Mouse (Mus musculus): ENCODE results near the gene Fam234b.

Gene Fam234b

GRCm38 (mm10) chr6:135183961-135184360 is 13.8 kb upstream of the Fam234b start:
- WGBS = 64% methylated on average over 8 of the region's 8 CpGs

- 79% methylated on average over 10 of the region's 10 CpGs for WGBS
Observed at GRCm38 (mm10) chr6:135187076-135187917, 10.5 kb upstream of the Fam234b start.

GRCm38 (mm10) chr6:135188629-135189028 is 9.1 kb upstream of the Fam234b start:
- WGBS = 71% methylated on average over 4 of the region's 4 CpGs

DNA sequence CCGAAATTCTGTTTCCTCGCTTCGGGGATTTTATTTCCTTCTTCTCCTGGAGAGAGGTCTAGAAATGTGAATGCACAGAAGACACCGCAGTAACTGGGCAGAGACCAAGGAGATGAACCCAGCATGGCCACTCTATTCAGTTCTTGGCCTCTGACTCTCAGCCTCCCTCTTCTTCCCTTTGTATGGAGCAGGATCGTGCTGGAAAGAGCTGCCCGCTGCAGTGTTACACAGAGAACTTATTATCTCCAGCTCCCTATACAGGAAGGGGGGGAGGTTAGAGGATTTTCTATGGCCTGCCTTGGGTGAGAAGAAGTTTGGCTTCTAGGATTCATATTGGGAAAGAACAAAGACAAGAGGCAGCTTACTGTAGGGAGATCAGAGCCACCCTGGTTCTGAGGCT is 7.7 kb upstream of the Fam234b start:
- 79% methylated on average over 6 of the region's 6 CpGs for WGBS

GRCm38 (mm10) chr6:135191906-135192305 is 5.9 kb upstream of the Fam234b start:
- WGBS = 98% methylated on average over 1 of the region's 1 CpGs

DNA sequence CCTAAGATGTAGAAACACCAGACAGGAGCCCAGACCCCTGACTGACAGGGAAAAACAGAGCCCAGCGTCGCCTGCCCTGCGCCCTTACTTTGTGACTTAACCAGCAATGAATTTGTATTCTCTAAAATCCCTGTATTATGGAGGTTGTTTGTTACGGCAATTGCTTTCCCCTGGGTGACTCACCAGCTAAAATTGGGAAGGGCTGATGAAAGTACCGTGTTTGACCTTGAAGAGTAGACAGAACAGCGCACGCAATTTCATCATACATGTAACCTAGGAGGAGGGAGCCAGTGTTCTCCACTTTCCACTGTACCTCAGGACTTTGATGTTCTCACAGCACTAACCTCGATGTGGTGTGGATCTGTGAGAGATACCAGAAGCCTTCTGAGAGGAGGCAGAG is 4.8 kb upstream of the Fam234b start:
- WGBS = 92% methylated on average over 8 of the region's 8 CpGs

DNA sequence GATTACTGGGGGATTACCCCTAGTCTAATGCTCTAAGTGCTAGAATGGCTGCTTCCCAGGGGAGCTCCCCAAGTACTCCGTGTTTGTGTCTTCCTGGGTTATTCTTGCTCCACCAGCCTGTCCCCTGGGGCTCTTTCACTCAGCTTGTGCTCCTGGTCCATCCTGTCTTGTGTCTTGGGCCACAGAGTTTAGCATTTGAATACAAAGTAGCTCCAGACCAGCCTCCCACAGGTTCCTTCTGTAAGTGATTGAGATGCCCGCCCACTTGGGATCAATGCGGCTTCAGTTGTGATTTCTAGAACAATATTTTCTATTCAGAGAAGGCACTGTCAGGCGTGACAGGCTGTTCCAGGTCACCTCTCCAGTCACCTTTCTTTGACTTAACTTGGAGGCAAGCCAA is 4.0 kb upstream of the Fam234b start:
- 76% methylated on average over 4 of the region's 4 CpGs for WGBS

DNA sequence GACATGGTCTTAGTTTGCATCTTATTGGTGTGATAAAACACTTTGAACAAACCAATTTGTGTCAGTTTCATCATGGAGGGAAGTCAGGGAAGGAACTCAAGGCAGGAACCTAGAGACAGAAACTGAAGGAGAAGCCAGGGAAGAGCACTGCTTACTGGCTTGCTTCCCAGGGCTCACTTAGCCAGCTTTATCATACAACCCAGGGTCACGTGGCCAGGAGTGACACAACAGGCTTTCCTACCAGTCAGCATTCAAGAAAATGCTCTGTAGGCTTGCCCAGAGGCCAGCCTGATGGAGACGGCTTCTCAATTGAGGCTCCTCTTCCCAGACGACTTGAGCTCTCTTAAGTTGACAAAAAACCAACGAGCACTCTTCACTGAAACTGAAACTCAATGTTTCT is 2.9 kb upstream of the Fam234b start:
- 83% methylated on average over 4 of the region's 4 CpGs for WGBS

DNA sequence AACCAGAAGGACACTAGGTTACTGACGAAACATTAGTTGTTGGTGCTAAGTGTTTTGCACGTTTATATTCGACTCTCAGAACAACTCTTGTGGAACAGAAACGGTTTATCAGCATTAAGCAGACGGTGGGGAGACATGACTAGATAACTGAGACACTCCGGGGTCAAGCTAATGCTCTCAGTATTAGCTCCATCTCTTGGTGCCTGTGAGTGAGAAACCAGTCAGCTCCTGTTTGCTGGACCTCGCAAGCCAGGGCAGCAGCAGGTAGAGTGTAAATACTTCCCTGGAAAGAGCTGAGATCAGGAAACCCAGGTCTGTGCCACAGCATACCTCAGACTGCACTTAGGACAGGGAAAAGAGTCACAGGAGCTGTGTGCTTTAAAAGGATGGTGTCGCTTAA is 1.1 kb upstream of the Fam234b start:
- WGBS = 90% methylated on average over 8 of the region's 8 CpGs

- WGBS = 9% methylated on average over 7 of the region's 7 CpGs
Observed at GRCm38 (mm10) chr6:135197446-135197845, 331 bp upstream of the Fam234b start.

DNA sequence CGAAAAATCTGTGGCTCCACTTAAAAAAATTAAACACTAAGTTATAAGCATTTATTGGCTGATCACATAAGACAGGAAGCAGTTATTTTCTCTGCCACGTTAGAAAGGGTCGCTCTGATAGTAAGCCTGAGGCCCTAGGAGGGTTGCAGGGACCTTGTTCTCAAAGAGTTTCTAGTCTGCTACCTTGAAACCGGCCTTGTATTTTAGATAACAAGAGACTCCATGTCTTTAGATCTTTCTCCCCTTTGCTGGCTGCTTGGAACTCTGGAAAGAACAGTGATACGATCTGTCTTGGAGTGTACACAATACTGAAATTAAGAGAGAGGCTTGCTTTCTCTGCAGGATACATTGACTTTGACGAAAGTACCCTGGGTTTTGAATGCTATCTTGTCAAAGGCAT is 949 bp downstream of the Fam234b start:
- 19% methylated on average over 6 of the region's 6 CpGs for WGBS

GRCm38 (mm10) chr6:135200122-135200957 is 2.6 kb downstream of the Fam234b start:
- WGBS = 49% methylated on average over 16 of the region's 16 CpGs

- WGBS = 84% methylated on average over 6 of the region's 6 CpGs
Observed at GRCm38 (mm10) chr6:135202668-135203067, 4.9 kb downstream of the Fam234b start.

DNA sequence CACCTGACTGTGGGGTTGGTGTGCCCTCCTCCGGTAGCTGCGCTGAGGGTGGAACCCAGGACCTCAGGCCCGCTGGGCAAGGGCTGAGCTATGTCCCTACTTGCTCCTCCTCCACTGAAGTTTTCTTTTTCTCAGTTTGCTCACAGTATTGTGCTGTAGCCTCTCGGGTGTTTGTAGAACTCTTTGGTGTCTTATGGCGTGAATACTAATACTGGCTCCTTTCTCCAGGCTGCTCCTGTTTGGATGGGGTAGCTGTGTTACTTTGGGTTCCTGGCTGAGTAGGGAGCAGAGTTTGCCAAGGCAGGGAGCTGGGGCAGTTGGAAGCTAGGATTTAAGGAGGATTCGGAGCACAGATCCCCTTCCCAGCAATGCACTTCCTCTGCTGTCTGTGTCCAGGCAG is 6.0 kb downstream of the Fam234b start:
- WGBS = 54% methylated on average over 6 of the region's 6 CpGs

GRCm38 (mm10) chr6:135204869-135205268 is 7.1 kb downstream of the Fam234b start:
- WGBS = 76% methylated on average over 4 of the region's 4 CpGs

- WGBS = 73% methylated on average over 4 of the region's 4 CpGs
Observed at GRCm38 (mm10) chr6:135205802-135206201, 8.0 kb downstream of the Fam234b start.

DNA sequence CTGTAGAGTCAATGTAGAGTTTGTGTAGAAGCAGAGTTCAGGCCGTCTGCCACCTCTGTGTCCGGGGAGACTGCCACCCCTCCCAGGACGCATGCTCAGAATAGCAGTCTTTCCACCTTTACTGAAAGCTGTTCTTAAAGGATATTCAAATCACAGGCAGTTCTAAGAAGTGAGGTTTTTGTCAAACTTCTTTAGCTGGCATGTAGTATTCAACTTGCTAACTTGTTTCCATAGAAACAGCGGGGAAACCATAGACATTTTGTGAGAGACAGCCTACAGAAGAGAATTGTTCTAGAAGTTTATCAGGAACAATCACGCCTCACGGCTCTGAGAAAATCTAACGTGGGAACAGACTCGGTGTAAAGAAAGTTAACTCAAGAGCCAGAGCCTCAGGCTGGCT is 9.1 kb downstream of the Fam234b start:
- WGBS = 29% methylated on average over 8 of the region's 8 CpGs

- WGBS = 61% methylated on average over 7 of the region's 7 CpGs
Observed at GRCm38 (mm10) chr6:135211169-135211568, 13.4 kb downstream of the Fam234b start.

DNA sequence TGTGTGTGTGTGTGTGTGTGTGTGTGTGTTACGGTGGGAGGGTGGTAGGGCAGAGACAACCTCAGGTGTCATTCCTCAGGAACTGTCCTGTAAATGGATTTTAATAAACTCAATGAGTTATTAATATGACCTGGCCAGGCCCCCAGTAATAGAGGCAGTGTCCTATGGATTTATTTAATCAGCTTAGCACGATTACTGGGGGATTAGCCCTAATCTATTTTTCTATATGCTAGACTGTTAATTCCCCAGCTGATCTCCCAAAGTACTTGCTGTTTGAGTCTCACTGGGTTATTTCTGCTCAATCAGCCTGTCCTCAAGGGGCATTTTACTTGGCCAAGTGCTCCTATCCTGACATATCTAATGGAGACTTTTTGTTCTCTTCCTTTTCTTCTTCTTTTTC is 14.9 kb downstream of the Fam234b start:
- WGBS = 80% methylated on average over 2 of the region's 2 CpGs

- WGBS = 69% methylated on average over 8 of the region's 8 CpGs
Observed at GRCm38 (mm10) chr6:135218330-135218729, 20.6 kb downstream of the Fam234b start.

- 84% methylated on average over 5 of the region's 5 CpGs for WGBS
Observed at GRCm38 (mm10) chr6:135219916-135220315, 22.1 kb downstream of the Fam234b start.

DNA sequence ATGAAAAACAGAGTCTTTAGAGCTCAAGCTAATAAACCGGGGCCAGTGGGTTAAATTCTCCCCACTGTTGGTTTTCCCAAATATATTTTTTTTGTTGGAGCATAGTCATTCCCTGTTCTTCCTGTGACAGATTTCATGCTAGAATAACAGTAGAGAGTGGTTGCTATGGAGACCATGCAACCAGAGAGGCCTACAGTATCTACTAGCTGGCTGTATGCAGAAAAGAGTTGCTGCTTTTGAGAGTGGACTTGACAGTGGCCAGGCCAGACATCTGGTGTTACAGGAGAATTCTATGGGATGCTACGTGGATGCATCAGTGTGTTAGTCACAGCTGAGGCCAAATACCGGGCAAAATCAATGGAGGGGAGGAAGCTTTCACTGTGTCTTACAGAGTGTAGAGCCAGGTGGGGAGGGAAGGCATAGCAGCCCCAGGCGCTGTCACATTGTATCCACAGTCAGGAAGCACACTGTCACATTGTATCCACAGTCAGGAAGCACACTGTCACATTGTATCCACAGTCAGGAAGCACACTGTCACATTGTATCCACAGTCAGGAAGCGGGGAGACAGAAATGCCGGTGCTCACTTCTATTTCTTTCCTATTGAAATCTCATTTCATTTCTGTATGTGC is 26.1 kb downstream of the Fam234b start:
- WGBS = 45% methylated on average over 6 of the region's 6 CpGs
